Mouse (Mus musculus): ENCODE results near the gene Ctla2b. TPM values are rescaled to one million over a fixed set of nuclear protein-coding genes. Genes with fewer than 3 reads are reported as not detected.
"Not testable (repeated sequence)": the region's sequence is repeated elsewhere in the genome, so short reads cannot be mapped to it uniquely, and the experiment has no call there.

Ctla2b gene
- 1.4 TPM for polyA plus RNA-seq (2021)

- in situ Hi-C loops (cut with MboI; ENCODE audit: low pct_unique_long_range_greater_than_20kb): no loop called here
- no peak for TF ChIP-seq CTCF (IDR thresholded peaks at IDR 0.05)
- peak; percentile 95 for ATAC-seq
- no peaks in the 10 kb centered on the region for H3K27me3 ChIP-seq
- ChIA-PET POLR2A (no interaction called here), CTCF (no interaction called here)
- DNase-seq (ENCODE audit: low read depth, low spot score): peak; percentile 39
Measured at GRCm38 (mm10) chr13:60897328-60897727, at the start of gene Ctla2b. TSS of gene Ctla2b (minus strand) at chr13:60897447.

DNA sequence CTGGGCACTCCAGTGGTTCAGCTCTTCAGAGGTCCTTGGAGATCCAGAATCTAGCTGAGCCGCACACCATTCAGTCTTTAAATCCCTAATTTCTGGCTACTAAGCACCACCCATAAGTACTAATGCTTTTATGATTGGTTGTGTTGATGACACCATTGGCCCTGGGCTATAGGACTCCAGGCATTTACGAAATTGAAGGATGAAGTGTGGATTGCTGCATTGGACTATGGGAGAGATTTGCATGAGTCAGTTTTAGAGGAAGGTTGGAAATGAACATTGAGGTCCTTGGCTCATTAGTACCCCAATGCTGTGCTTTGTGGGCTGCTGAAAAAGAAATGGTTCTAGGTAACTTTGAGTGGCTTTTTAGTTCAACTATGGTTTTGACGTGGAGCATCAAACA lies 44.6 kb upstream of the Ctla2b start, which contains the start of gene Tpbpa:
TSS of gene Tpbpa (minus strand) at position 101 of the 400 bp plus-strand sequence.
- POLR2A ChIA-PET; DNase-seq (ENCODE audit: low read depth, low spot score); ATAC-seq; H3K27me3 ChIP-seq; in situ Hi-C loops (cut with MboI; ENCODE audit: low pct_unique_long_range_greater_than_20kb): not testable (repeated sequence)
- CTCF ChIA-PET: interaction anchor here (0.9 kb wide), 1 partner anchor 17 kb away, joined by 3 read pairs; no protein-coding TSS in a partner anchor

DNA sequence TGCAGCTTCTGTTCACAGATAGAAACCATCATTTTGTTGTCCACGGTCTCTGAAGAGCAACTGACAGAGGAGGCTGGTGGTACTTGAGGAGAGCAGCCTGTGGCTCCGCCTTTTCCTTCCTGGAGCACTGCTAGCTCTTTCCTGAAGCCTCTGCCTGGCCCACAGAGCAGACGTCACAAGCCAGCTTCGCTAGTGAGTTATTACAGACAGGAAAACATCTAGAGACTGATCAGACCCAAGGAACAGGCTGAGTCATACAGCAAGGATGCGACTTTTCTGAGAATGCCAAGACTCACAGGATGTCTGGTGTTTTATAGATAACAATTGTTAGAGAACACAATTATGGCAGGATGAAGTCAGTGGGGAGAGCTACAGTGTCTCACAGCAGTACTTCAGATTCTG lies 39.3 kb upstream of the Ctla2b start, which contains the start of the genes Gm49391 and Ctla2a:
TSS of gene Gm49391 (minus strand) at position 72 of the 402 bp plus-strand sequence.
TSS of gene Ctla2a (minus strand) at position 126 of the 402 bp plus-strand sequence.
- CTCF ChIA-PET: interaction anchor here (1.8 kb wide), 1 partner anchor 9 kb away, joined by 5 read pairs; no protein-coding TSS in a partner anchor
- in situ Hi-C loops (cut with MboI; ENCODE audit: low pct_unique_long_range_greater_than_20kb): no loop called here
- POLR2A ChIA-PET: no interaction called here
- TF ChIP-seq CTCF (IDR thresholded peaks at IDR 0.05): no peak
- DNase-seq (ENCODE audit: low read depth, low spot score): peak; percentile 6
- no peaks in the 10 kb centered on the region for H3K27me3 ChIP-seq
- ATAC-seq: peak; percentile 57

DNA sequence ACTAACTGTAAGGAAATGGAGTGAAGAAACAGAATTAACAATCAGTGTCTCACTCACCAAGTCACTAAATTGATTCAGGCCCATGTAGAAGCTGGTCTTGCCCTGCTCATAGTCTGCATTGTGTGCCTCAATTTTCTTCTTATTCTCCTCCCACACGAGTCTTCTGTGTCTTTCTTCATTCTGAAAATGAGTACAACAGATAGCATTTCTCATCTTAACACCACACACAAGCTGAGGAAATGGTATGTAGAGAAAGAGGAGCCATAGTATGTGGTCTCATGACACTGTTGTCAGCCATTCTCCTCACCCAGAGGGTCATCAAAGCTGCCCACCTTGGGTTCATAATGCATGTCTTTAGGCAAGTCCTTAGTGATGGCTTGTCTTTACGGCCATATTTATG lies 38.2 kb upstream of the Ctla2b start, which contains the start of gene Gm49393:
TSS of gene Gm49393 (minus strand) at position 101 of the 400 bp plus-strand sequence.
- DNase-seq (ENCODE audit: low read depth, low spot score); in situ Hi-C loops (cut with MboI; ENCODE audit: low pct_unique_long_range_greater_than_20kb); POLR2A ChIA-PET; H3K27me3 ChIP-seq; ATAC-seq: not testable (repeated sequence)
- CTCF ChIA-PET: interaction anchor here (1.8 kb wide), 1 partner anchor 10 kb away, joined by 5 read pairs; no protein-coding TSS in a partner anchor

DNA sequence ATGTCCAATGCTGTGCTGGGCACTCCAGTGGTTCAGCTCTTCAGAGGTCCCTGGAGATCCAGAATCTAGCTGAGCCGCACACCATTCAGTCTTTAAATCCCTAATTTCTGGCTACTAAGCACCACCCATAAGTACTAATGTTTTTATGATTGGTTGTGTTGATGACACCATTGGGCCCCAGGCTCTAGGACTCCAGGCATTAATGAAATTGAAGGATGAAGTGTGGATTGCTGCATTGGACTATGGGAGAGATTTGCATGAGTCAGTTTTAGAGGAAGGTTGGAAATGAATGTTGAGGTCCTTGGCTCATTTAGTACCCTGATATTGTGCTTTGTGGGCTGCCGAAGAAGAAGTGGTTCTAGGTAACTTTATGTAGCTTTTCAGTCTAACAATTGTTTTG lies 7.5 kb upstream of the Ctla2b start, which contains the start of gene Tpbpb:
TSS of gene Tpbpb (minus strand) at position 101 of the 400 bp plus-strand sequence.
- CTCF ChIA-PET; ATAC-seq; in situ Hi-C loops (cut with MboI; ENCODE audit: low pct_unique_long_range_greater_than_20kb); DNase-seq (ENCODE audit: low read depth, low spot score); POLR2A ChIA-PET; H3K27me3 ChIP-seq: not testable (repeated sequence)

DNA sequence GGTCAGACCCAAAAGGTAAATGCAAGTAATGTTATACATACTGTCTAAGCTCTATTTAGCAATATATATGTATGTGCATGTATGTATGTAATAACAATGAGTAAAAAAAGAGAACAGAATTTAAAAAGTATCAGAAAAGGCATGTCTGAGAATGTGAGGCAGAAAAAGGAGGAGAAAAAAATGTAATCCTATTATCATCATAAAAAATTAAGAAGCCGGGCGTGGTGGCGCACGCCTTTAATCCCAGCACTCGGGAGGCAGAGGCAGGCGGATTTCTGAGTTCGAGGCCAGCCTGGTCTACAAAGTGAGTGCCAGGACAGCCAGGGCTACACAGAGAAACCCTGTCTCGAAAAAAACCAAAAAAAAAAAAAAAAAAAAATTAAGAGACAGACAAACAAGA lies 453 bp downstream of the Ctla2b start, which contains the start of gene Gm49392:
TSS of gene Gm49392 (minus strand) at position 101 of the 400 bp plus-strand sequence.
- DNase-seq (ENCODE audit: low read depth, low spot score); ATAC-seq; in situ Hi-C loops (cut with MboI; ENCODE audit: low pct_unique_long_range_greater_than_20kb); H3K27me3 ChIP-seq; POLR2A ChIA-PET; CTCF ChIA-PET: not testable (repeated sequence)

DNA sequence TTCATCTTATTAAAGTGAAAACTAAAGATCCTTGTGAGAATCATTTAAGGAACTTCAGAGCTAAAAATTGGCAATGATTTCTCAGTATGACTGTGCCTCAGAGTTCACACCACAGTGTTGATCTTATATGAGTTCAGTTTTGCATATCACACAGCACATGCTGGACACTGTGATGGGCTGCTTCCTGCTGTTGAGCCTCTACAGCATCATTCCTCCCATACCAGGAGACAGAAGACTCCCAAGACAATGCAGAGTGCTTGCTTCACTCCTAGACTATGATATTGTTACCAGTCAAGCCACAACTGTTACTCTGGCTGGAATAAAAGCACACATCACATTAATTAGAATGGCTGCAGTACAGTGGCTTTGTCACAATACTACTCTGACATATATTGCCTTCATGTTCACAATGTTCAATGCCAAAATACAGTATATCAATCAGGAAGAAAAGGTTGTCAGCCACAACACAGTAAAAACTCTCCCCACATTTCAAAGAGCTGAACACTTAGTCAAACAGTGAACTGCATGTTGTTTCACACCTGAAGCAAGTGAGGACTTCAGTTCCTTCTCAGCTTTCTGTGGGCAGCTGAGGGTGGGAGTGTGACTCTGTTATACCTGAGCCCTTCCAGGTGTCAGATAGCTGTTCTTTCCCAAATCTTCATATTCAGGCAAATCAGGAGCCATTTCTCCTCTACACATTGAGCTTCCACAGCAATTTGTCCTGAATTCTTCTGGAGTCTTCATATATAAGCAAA lies 1.7 kb downstream of the Ctla2b start:
- no peak for DNase-seq (ENCODE audit: low read depth, low spot score)
- no peaks in the 10 kb centered on the region for H3K27me3 ChIP-seq
- no peak for ATAC-seq
- ChIA-PET POLR2A (no interaction called here), CTCF (interaction anchor here (1.1 to 1.6 kb wide), 2 partner anchors 14 to 18 kb away, joined by 3 read pairs; no protein-coding TSS in a partner anchor)
- TF ChIP-seq CTCF (IDR thresholded peaks at IDR 0.05): no peak
- in situ Hi-C loops (cut with MboI; ENCODE audit: low pct_unique_long_range_greater_than_20kb): no loop called here

- H3K27me3 ChIP-seq: no peaks in the 10 kb centered on the region
- no peak for TF ChIP-seq CTCF (IDR thresholded peaks at IDR 0.05)
- ChIA-PET POLR2A (no interaction called here), CTCF (no interaction called here)
- no peak for ATAC-seq
- no peak for DNase-seq (ENCODE audit: low read depth, low spot score)
- in situ Hi-C loops (cut with MboI; ENCODE audit: low pct_unique_long_range_greater_than_20kb): no loop called here
Measured at GRCm38 (mm10) chr13:60892301-60892700, 4.9 kb downstream of the Ctla2b start.

DNA sequence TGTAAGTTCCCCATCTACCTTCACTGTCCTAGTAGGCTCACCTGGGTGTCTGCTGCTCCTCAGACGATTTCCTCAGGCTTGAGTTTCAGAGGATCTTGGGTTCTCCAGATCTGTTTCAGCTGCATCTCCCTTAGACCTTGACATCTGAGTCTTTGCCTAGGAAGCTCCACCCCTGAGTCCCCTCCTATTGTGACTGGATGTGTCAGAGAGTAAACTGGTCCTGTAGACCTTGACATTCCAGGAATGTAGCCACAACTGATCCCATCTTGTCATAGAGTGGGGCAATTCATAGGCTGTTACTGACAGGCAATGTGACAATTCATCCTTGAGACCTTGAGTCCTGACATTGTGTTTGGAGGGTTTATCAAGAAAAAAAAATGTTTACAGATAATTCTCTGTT lies 33.0 kb downstream of the Ctla2b start, which contains the start of gene 4930486L24Rik:
TSS of gene 4930486L24Rik (minus strand) at position 195 of the 400 bp plus-strand sequence.
- CTCF ChIA-PET: no interaction called here
- TF ChIP-seq CTCF (IDR thresholded peaks at IDR 0.05): no peak
- no peak for ATAC-seq

GRCm38 (mm10) chr13:60848241-60849120 lies 48.8 kb downstream of the Ctla2b start:
- no peaks in the 10 kb centered on the region for H3K27me3 ChIP-seq
- no peak for ATAC-seq
- ChIA-PET POLR2A (no interaction called here), CTCF (no interaction called here)
- no peak for TF ChIP-seq CTCF (IDR thresholded peaks at IDR 0.05)
- in situ Hi-C loops (cut with MboI; ENCODE audit: low pct_unique_long_range_greater_than_20kb): no loop called here
- no peak for DNase-seq (ENCODE audit: low read depth, low spot score)

More for the DNA sequence above, 33.0 kb downstream of the Ctla2b start, which contains the start of gene 4930486L24Rik:
- no peak for DNase-seq (ENCODE audit: low read depth, low spot score)
- POLR2A ChIA-PET: no interaction called here
- no peaks in the 10 kb centered on the region for H3K27me3 ChIP-seq
- in situ Hi-C loops (cut with MboI; ENCODE audit: low pct_unique_long_range_greater_than_20kb): no loop called here

Other genes with a start within 250 kb of the Ctla2b start
- not detected for gene BC051665, start 111.1 kb downstream of the Ctla2b start, polyA plus RNA-seq (2021)
- not detected for gene Ctsll3, start 94.6 kb downstream of the Ctla2b start, polyA plus RNA-seq (2021)
- 0.33 TPM for gene 4930486L24Rik, start 33.0 kb downstream of the Ctla2b start, polyA plus RNA-seq (2021)
- not detected for gene Gm49392, start 553 bp downstream of the Ctla2b start, polyA plus RNA-seq (2021)
- gene Tpbpb, start 7.4 kb upstream of the Ctla2b start, polyA plus RNA-seq (2021): not detected
- 0.15 TPM for gene Gm49393, start 38.1 kb upstream of the Ctla2b start, polyA plus RNA-seq (2021)
- gene Gm49391, start 39.1 kb upstream of the Ctla2b start, polyA plus RNA-seq (2021): 0.32 TPM
- gene Ctla2a, start 39.2 kb upstream of the Ctla2b start, polyA plus RNA-seq (2021): 4.9 TPM
- not detected for gene Tpbpa, start 44.5 kb upstream of the Ctla2b start, polyA plus RNA-seq (2021)
- not detected for gene Ctsj, start 108.5 kb upstream of the Ctla2b start, polyA plus RNA-seq (2021)
- not detected for gene Ctsq, start 143.2 kb upstream of the Ctla2b start, polyA plus RNA-seq (2021)

Data from Patski (cell line).